Mouse (Mus musculus) c-Kit-positive CD71-positive TER-119-negative erythroid progenitor cells, embryonic 14.5 days (primary cell): Measurements from ENCODE around the gene Ogdh.
"Not testable (repeated sequence)": the region's sequence is repeated elsewhere in the genome, so short reads cannot be mapped to it uniquely, and the experiment has no call there.

Experiments used
- DNase-seq: peaks from one replicate; pipeline ENCODE4 v3.0.0-alpha.2; 2013; ENCODE audit warnings: low read depth

Ogdh gene

DNA sequence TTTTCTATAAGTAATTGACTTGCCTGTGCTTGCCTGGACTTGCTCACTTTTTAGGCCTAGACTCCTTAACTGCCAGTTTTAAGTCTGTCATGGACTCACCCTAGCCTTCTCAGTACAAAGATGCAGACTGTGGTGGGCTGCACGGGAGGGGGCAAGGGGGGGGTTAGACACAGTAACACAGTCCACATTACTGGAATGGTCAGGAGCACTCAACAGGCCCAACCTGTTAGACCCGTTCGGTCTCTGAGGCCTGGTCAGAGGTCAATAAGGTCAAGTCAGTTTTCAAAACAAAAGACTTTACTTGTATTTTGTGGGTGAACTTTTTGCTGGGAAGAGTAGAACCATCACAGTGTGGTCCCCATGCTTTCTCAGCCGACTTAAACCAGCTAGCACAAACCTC is 75.7 kb downstream of the Ogdh start:
- DNase-seq = no peak

- DNase-seq = not testable (repeated sequence)
Measured at GRCm38 (mm10) chr11:6367986-6368385, 76.6 kb downstream of the Ogdh start.

DNA sequence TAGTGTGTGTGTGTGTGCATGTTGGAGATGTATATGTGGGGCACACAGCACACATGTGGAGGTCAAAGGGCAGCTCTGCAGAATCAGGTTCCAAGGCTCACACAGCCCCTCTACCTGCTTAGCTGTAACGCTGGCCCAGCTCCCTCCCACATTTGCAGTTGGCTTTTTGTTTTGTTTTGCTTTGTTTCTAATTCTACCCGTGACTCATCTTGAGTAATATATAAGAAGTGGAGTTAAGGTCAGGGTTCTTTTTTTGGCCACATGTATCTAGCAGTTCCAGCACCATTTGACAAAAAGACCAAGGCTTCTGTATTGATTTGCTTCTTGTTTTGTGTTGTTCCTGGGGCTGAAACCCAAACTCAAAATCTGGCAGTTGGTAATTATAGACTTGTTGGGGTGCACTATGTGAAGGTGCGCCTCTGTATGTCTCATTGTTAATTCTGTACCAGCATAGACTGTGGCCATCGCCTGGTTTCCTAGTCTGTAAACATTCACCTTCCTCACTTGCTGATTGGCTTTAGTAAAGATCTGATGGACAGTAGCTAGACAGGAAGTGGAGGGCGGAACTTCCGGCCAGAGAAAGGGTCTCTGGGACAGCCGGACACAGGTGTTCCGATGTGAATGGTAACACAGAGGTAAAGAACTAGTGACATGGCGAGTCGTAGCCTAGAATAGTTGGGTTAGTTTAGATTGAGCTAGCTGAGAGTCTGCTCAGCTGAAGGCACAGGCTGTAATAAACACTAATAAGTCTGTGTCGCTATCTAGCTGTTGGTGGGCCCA is 80.1 kb downstream of the Ogdh start:
- no peak for DNase-seq

- no peak for DNase-seq
Measured at GRCm38 (mm10) chr11:6372784-6373183, 81.4 kb downstream of the Ogdh start.

DNA sequence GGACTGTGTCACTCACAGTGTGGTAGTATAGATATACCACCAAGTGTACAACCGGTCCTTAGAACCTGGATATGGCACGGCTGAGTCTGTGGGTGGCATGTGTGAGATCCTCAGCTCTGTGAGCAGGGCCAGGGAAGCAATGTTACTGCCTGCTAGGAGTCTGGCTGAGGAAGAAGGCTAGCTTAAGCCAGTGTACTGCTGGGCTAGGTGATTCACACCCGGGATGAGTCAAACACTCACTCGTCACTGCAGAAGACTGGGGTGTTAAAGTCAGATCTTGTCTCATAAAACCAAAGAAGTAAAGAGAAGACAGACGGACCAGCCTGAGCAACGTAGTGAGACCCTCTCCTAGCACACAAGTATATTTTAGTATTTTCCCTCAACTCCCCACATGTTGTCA is 89.5 kb downstream of the Ogdh start:
- DNase-seq = no peak

- DNase-seq = no peak
Measured at GRCm38 (mm10) chr11:6388126-6388725, 96.8 kb downstream of the Ogdh start.

DNA sequence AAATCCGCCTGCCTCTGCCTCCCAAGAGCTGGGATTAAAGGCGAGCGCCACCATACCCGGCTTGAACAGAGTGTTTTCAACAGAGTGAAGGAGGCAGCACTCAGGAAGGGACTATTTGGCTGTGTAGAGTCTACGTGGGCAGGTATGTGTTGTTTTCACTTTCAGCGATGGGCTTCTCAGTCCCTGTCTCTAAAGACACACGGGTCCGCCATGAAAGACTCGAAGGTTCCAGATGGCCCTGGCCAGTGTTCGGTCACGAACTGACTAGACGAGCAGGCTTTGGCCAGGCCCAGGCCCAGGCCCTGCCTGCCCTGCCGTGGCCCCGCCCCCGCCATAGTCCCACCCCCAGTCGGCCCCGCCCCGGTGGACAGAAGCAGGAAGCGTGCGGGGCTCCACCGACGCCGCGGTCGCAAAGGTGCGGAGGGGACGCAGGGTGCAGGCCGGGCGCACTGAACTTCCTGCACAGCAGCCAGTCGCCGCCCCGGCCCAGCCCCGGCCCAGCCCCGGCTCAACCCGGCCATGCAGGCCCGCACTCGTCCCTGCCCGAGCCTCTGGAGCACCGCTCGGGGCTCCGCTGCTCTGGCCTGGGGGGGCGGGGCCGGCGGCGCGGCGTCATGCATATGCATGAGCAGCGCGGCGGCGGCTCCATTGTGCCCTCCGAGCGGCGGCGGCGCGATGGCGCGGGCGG is 97.4 kb downstream of the Ogdh start, which contains the start of gene Zmiz2:
TSS of gene Zmiz2 (plus strand) at position 349 of the 688 bp plus-strand sequence.
- DNase-seq = peak; percentile 78

DNA sequence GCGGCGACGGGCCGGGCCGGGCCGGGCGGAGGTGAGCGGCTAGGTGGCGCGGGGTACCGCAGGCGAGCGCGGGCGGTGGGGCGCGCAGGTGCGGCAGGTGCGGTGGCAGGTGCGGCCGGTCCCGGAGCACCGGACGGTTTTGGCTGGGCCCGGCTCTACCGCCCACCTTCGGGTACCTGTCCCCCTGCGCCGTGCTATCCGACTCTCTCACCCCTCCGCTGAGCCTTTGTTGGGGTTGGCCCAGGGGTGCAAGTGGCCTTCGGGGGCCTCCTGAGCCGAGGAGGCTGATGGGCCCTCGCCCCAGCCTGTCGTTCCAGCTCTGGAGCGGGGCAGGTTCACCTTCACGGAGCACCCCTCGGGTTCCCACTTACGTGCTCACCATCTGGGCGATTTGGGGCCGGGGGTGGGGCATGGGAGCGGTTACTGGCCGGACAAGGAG is 98.1 kb downstream of the Ogdh start:
- DNase-seq = no peak

- DNase-seq = no peak
Measured at GRCm38 (mm10) chr11:6390376-6391053, 99.1 kb downstream of the Ogdh start.

GRCm38 (mm10) chr11:6391516-6392276 is 100.3 kb downstream of the Ogdh start:
- DNase-seq = no peak

- DNase-seq = no peak
Measured at GRCm38 (mm10) chr11:6392857-6393256, 101.4 kb downstream of the Ogdh start.

GRCm38 (mm10) chr11:6393866-6394265 is 102.4 kb downstream of the Ogdh start:
- DNase-seq = no peak

DNA sequence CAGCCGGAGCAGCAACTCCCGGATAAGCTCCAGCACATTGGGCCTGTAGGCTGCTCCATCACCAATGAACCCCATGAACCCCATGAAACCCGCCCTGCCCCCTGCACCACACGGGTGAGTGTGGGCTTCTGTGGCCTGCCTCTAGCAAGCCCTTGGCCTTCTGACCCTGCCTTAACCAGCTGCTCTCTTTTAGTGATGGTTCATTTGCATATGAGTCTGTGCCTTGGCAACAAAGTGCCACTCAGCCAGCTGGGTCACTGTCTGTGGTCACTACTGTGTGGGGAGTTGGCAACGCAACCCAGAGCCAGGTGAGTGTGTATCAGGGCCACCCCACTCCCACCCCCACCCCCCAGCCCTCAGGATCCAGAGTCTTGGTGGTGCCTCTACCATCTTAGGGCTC is 104.1 kb downstream of the Ogdh start:
- no peak for DNase-seq

DNA sequence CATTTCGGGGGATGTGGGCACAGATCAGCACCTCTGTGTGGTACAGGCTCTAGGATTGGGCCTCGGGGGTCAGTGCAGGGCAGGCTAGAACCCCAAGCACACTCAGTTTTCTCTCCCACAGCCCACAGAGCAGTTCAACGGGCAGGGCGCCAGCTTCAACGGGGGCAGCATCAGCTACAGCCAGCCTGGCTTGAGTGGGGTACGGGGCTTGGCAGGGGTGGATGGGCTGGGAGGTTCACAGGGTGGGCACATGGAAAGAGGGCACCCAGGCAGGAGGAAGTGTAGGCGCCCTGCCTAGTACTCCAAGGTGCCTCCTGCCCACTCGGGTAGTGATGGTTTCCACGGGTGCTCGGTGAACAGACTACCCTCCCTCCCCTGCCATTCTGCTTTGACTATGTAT is 106.7 kb downstream of the Ogdh start:
- DNase-seq = no peak

GRCm38 (mm10) chr11:6402515-6403510 is 111.4 kb downstream of the Ogdh start:
- no peak for DNase-seq

- DNase-seq = no peak
Measured at GRCm38 (mm10) chr11:6403830-6404405, 112.5 kb downstream of the Ogdh start.

- DNase-seq = no peak
Measured at GRCm38 (mm10) chr11:6404699-6405566, 113.5 kb downstream of the Ogdh start.

- no peak for DNase-seq
Measured at GRCm38 (mm10) chr11:6405591-6406081, 114.2 kb downstream of the Ogdh start.
